Mouse (Mus musculus) thymus, postnatal 36 days (tissue): ENCODE measurements around the gene Tmprss6.

ENCODE experiments used
- DNase-seq, 2 experiments: peaks; one replicate each; pipeline ENCODE4 v3.0.0; 2022; ENCODE audit warnings: mixed read lengths in 2 of 2

Tmprss6 gene

DNA sequence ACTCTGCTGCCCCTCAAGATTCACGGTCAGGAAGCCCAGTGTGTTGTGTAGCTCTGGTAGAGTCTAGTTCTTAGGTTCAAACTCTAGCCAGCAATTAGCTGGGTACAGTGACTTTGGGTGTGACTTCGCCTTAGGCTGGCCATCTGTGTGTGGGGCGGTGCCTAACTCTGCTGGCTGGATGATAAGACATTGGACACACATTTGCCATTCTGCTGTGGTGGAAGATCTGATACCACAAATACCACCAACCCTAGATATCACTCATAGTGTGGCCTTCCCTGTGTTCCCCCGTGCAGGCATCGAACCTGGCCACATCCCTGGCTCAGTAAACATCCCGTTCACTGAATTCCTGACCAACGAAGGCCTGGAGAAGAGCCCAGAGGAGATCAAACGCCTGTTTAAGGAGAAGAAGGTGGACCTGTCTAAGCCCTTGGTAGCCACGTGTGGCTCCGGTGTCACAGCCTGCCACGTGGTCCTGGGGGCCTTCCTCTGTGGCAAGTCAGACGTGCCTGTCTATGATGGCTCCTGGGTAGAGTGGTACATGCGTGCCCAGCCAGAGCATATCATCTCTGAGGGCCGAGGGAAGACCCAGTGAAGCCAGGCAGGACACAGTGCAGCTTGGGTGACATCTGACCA, 55.2 kb downstream of the Tmprss6 start:
- no peak for DNase-seq

DNA sequence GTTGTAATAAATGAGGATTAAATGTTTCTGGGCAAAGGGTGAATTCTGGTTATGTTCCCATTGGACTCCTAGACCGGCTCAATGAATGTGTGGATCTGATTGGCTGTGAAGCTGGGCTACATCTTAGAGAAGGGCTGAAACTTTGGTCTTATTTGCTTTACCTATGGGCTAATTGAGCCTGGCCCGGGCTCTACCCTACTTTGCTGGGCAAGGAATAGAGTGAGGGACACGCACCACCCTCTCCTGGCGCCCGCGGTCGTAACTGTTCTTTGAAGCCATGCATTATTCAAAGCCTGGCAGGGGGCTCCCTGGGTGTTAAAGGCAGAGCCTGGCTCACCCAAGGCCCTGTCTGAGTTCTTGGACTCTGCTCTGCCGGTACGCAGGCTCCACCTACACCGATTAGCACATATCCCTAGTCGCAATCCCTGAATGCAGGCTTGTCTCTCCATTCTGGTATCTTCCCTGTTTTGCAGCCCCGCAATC, 58.8 kb downstream of the Tmprss6 start:
- DNase-seq: no peak

DNA sequence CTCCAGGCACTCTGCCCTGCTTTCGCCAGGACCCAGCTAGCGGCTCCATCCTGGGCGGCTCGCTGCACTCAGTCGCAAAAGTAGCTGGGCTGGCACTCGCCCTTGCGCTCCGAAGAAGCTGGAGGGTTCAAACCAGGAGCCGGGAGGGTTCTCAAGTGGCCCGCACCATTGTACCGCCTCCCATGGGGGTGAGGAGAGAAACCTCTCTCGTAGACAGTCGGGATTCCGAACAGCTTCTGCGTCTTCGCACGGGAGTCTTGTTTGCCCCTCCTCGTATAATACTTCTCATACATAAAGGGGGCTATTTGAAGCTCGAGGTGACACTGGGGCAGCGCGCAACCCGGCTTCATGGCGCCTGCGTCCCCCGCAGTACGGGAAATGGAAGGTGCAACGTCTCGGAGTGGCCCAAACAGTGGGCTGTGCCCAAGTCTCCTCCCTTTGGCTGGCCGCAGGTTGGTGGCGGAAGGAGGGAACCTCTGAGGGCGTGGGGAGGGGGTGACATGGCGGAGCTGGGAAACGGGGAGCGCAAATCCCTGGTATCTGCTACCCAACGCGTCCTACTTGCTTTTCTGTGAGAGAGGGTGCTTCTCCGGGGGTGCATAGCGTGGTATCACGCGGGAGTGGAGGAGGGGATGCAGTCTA, 62.0 kb downstream of the Tmprss6 start, which contains the start of gene Mpst:
TSS of gene Mpst (plus strand) at position 124 of the 642 bp plus-strand sequence.
- peak; percentile 90 for DNase-seq

DNA sequence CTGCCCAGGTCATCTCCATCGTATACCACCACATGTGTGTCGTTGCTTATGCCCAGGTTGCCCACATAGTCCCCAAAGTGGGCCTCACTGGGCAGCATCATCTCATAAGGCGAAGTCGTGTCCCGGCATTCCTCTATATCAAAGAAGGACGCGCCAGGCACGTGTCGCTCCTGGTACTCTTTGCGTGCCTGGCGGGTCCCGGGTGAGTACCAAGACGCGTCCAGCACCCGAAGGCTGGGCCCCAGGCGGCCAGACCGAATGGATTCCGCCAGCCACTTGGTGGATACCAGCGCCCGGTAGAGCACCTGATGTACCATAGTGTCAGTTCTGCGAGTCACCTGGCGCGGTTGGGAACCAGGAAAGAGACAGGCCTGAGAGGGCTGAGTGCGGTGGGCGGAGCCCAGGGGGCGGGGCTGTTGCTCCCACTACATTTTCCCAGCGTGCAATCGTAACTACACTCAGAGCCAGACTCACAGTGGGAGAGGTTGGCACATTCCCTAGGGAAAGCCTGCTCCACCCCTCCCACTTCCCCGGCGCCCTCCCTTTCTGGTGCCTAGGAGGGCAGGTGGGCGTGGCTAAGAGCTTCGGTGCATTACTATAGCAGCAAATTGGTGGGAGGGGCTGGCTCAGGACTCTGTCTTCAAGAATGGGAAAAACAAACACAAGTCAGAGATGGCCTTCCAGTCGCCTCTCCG, 62.8 kb downstream of the Tmprss6 start, which contains the start of gene Tst:
TSS of gene Tst (minus strand) at position 391 of the 695 bp plus-strand sequence.
- peak; percentile 73 to 77 for DNase-seq

DNA sequence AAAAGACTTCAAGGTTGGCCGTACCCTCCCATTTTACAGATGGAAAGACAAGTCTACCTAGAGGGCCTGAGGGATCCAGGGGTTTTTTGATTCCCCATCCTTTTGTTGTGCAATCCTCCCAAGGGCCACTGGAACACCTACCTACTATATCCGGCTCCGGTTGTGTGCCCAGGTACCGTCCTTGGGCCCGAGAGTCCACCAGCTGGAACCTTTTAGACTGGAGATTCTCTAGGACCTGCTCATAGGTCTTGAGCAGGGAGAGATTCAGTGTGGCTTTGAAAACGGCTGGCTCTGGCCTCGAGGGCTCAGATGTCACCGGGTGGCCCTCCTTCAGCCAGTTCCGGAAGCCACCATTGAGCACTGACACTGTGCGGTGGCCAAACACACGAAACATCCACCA, 63.3 kb downstream of the Tmprss6 start:
- no peak for DNase-seq

DNA sequence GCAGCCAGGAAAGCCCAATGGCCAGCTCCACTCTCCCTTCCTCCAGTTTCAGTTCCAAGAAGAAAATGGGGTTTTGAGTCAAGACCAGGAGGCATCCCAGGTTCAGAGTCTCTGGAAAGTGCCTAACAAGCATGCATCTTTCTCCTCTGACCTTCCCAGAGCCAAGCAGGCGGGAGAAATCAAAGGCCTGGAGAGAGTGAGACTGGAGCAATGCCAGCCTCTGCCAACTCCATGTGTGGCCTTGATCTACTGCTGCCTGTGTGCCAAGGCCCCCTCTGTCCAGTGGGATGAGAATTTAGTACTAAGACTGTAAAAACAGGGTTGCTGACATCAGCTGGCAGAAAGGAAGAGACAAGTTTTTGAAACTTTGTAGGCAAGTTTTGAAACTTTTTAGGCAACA, 64.5 kb downstream of the Tmprss6 start:
- no peak for DNase-seq

DNA sequence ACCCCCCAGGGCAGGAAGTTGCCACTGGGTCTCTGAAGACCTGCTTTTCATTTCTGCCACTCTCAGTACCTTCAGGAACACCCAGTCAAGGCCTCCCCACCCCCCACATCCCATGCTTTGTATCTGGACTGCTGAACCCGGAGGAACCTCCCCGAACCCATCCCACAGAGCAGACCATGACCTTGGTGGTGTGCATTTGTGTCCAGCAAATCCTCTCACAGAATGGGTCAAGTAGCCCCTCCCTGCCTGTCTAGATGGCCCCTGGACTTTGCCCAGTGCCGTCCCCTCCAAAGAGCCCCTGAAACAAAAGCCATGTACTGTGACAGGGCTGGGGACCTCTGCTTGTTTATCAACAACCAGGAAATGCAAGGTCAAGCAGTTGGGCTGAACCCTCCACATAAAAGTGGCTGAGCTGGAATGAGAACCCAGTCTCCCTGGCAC, 65.1 kb downstream of the Tmprss6 start:
- no peak for DNase-seq

DNA sequence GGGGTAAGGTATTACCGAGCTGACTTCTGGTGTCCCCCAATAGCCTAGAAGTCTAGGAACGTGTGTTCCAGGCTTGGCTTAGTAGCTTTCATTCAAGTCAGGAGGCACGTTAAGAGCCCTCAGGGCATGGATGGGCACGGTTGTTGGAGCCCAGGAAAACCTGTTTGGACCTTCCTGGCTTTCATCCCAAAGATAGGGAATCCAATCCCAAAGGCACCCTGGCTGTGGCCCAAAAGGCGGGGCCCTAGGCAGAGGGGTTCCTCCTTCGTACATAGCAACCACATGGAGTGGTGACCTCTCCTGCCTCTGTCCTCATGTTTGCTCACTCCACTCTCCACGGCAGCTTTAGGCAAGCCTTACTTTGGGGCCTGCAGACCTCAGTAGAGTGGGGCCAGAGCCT, 66.0 kb downstream of the Tmprss6 start:
- no peak for DNase-seq

DNA sequence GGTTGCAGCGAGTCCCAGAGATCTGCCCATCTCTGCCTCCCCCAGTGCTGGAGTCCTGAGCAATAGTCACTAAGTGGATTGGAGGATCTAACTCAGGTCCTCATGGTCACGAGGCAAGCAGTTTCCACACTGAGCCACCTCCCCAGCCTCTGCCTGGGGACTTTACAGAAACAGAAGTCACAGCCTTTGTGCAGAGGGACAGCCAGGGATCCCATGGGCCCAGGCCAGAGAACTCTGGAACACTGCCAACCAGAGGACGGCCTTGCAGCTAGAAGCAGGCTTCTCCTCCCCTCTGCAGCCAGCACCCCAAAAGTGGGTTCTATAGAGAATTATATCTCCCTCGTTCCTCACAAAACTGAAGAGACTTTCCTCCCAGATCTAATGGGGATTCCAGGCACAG, 66.5 kb downstream of the Tmprss6 start:
- no peak for DNase-seq

DNA sequence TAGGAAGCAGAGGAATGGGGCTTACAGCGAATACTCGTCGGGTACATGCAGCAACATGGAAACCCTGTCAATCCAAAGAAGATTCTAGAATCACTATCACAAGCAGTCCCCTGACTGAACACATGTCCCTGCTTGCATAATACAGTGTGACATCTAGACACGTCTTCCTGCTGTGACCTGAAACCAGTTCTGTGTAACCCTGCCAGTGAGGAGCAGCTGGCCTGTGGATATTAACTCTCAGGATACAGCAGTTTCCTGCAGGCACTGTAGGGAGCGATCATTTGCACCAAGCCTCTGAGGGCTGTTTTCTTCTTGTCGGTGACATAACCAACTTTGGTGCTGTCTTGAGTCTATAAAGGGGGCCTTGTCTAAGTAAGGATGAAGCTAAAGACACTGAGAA, 67.1 kb downstream of the Tmprss6 start:
- no peak for DNase-seq

DNA sequence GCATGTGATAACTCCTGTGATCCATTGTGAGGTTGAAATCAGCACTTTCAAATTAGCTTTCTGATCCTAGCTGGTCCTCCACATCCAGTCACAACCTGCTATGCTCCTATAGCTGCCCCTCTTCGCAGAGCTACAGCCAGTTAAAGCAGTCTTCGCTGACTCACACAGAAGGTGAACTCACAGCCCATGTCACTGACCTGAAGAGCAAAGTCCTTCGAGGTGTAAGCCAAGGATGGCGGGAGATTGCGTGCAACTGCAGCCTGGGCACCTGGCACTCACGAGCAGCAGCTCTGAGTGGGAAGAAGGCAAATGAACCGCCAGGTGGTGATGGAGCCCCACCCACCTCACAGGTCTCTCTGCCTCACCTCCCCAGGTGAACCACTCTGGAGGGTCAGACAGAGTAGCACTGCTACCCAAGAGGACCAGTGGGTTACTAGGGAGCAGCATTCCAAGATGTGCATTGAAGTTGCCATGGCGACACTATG, 72.9 kb downstream of the Tmprss6 start, which contains the start of gene Tex33:
TSS of gene Tex33 (minus strand) at position 435 of the 485 bp plus-strand sequence.
- DNase-seq: no peak

DNA sequence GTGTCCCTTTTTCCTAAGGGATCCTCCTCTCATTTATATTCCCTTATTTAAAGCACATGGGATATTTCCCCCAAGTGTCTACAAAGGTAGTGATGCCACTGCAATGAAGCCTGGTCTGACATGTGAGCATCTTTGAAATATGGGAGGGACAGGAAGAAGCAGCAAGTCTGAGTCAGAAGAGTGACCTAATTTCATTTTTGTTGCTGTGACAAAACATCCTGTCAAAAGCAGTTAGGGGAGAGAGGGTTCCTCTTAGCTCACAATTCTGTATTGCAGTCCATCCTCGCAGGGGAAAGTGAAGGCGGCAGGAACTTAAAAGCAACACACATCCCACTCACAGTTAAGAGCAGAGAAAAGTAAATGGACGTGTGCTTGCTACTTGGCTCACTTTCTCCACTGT, 77.6 kb downstream of the Tmprss6 start:
- DNase-seq: peak; percentile 26 to 35
